Mouse (Mus musculus): ENCODE results near the gene Chrne.

DNA sequence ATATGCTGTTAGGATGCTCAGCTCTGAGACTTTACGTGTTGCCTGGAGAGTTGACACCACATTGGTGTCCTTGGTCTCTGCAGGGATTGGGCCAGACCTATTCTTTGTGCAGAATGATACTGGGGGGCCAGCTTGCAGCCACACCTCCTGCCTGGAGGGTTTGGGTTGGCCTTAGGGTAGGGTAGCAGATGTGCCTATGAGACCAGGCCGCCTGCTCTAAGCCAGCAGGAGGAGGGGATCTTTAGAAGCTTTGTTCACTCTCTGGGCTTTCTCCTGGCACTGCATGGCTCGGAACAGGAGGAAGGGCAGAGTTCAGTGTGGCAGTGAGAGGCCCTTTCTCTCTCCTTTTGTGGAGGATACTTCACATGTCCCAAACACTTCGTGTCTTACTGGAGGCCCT is 22.9 kb downstream of the Chrne start:
- TF ChIP-seq TAL1 (conservative IDR thresholded peaks at IDR 0.05; ENCODE audit: low read depth, low read length) (no peak), POLR2AphosphoS5 (IDR thresholded peaks at IDR 0.05; ENCODE audit: insufficient replicate concordance, low read depth, low read length) (no peak), CTCF (IDR thresholded peaks at IDR 0.05; ENCODE audit: low read depth, low read length) (no peak)

Data from G1E (cell line).